Mouse (Mus musculus): Measurements from ENCODE around the gene Csnk2a1. TPM values are rescaled to one million over a fixed set of nuclear protein-coding genes. Genes with fewer than 3 reads are reported as not detected.

The Csnk2a1 gene
- 94.2 and 97.7 TPM in 2 replicates for polyA plus RNA-seq (2015; fragmentation: Nextera tagmentation; extraction: Ambion mirVana)

DNA sequence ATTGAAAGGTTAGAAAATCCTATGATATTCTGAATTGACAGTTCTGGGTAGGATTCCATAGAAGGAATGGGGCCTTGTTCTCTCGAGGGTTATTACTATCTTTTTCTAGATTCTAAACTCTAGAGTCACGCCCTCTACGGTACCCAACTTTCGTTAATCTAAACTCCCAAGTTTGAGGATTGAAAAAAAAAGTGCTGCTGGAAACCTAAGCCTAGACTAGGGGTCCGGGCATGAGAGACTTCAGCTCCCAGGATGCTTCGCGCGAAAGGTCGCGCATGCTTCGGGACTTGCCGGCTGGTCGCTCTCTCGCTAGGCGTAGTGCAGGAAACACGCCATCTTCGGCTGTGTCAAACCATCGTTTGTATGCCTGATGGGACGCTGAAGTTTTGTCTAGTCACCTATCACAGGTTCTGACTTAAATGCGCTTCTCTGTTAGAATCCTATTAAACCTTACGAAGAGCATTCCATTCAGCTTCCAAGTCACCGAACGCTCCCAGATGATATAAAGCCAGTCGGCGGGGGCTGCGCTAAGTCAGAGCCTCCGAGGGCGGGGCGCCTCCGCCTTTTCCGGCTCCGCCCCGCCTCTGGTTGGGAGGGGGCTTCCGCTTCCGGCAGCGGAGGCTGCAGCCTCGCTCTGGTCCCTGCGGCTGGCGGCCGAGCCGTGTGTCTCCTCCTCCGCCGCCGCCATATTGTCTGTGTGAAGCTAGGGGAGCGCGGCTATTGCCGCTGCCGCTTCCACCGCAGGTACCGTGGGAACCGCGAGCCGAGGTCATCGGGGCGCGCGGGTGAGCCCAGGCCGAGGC lies at the start of gene Csnk2a1:
Gene Csnk2a1, plus strand, starts transcription at position 592 of the 803 bp plus-strand sequence.
- H3K27ac ChIP-seq (replicated peaks), result peak within 1 kb of the TSS; percentile 98
- peaks cover 21% of the 10 kb centered on the region for H3K4me1 ChIP-seq (replicated peaks)
- H3K4me2 ChIP-seq, result peak within 1 kb of the TSS; percentile 68
- WGBS, result under 1% methylated on average over 58 of the region's 58 CpGs
- H3K36me3 ChIP-seq, result no peaks in the 10 kb centered on the region
- H3K9ac ChIP-seq, result peak within 1 kb of the TSS; percentile 96
- H3K4me3 ChIP-seq, result peak within 1 kb of the TSS; percentile 94
- no peaks in the 10 kb centered on the region for H3K27me3 ChIP-seq
- no peaks in the 10 kb centered on the region for H3K9me3 ChIP-seq
- peak; percentile 96 for ATAC-seq (ENCODE audit: low FRiP score, low read depth)

DNA sequence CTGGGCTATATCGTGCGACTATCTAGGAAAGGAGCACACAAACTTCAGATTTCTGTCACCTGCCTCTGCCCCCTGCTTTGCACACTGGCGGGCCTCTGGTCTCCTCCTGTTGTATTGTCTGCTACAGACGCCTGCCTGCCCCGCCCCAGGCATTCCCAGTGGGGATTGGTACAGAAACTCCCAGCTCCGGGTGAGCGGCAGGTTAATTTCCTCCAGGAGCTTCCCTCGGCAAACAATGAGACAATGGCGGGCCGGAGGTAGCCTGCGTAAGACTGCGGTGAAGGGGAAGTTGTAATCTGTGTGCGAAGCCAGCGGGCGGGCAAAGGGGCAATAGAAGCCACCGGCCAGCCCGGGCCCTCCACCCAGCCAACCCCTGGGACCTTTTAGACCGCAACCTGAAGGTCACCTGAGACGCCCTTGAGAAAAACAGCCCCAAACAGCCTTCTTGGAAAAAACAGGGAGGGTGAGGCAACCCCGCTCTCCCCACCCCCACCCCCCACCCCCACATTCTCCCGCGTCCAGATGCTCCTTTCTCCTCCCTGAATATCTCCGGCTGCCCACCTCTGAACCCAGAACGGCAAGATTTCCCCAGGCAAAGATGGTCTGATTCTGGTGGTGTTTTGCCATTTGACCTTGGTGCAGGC lies 49.4 kb upstream of the Csnk2a1 start:
- 9% methylated on average over 23 of the region's 24 CpGs for WGBS
- Histone ChIP-seq H3K4me2 (peak overlapping the region; percentile 31), H3K27ac (replicated peaks) (no peak overlapping the region), H3K27me3 (no peaks in the 10 kb centered on the region), H3K9ac (no peak overlapping the region), H3K4me1 (replicated peaks) (peaks cover 8% of the 10 kb centered on the region; the same call in 1 of the 2 replicates), H3K4me3 (no peak overlapping the region), H3K36me3 (no peaks in the 10 kb centered on the region), H3K9me3 (no peaks in the 10 kb centered on the region)
- ATAC-seq (ENCODE audit: low FRiP score, low read depth), result peak; percentile 24; the same call in 1 of the 2 replicates

DNA sequence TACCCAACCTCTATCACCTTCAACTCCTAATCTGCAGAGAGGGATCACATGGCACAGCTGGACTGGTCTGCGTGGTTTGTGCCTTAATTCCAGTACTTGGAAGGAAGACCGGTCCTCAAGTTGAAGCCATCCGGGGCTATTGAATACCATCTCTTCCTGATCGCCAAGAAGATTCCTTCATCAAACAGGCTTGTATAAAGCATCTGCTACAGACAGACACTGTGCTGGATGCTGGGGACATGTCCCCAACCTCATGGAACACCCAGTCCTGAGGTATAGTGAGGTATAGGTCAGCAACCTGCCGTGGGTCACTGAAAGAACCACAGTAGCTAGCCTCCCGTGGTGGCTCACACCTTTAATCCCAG lies 48.9 kb upstream of the Csnk2a1 start:
- Histone ChIP-seq H3K4me3 (no peak overlapping the region), H3K27me3 (no peaks in the 10 kb centered on the region), H3K27ac (replicated peaks) (no peak overlapping the region), H3K4me1 (replicated peaks) (peaks cover 8% of the 10 kb centered on the region; the same call in 1 of the 2 replicates), H3K4me2 (no peak overlapping the region), H3K9me3 (no peaks in the 10 kb centered on the region), H3K9ac (no peak overlapping the region), H3K36me3 (no peaks in the 10 kb centered on the region)
- WGBS, result 76% methylated on average over 6 of the region's 6 CpGs
- ATAC-seq (ENCODE audit: low FRiP score, low read depth), result no peak

DNA sequence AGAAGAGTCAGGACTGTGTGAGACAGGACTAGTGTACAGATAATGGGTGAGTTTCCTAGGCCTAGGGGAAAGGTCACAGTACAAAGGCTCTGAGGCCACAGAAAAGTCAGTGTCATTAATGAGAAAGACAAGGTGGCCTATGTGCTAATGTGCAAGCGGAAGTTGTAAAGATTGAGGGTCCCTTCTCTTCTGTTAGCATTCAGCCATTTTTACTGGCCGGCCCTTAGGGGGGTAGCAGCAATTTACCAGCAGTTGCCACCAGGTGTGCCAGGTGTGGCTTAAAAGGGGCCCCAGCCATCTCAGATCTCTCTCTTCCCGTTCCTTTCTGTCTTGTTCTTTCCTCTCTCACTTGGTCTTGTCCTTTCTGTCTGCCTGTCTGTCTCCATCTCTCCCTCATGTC lies 48.3 kb upstream of the Csnk2a1 start:
- no peak overlapping the region for H3K4me3 ChIP-seq
- no peaks in the 10 kb centered on the region for H3K9me3 ChIP-seq
- no peak overlapping the region for H3K9ac ChIP-seq
- WGBS, result 81% methylated on average over 3 of the region's 3 CpGs
- no peak overlapping the region for H3K4me2 ChIP-seq
- H3K4me1 ChIP-seq (replicated peaks), result peaks cover 8% of the 10 kb centered on the region; the same call in 1 of the 2 replicates
- no peak overlapping the region for H3K27ac ChIP-seq (replicated peaks)
- H3K36me3 ChIP-seq, result no peaks in the 10 kb centered on the region
- no peak for ATAC-seq (ENCODE audit: low FRiP score, low read depth)
- no peaks in the 10 kb centered on the region for H3K27me3 ChIP-seq

DNA sequence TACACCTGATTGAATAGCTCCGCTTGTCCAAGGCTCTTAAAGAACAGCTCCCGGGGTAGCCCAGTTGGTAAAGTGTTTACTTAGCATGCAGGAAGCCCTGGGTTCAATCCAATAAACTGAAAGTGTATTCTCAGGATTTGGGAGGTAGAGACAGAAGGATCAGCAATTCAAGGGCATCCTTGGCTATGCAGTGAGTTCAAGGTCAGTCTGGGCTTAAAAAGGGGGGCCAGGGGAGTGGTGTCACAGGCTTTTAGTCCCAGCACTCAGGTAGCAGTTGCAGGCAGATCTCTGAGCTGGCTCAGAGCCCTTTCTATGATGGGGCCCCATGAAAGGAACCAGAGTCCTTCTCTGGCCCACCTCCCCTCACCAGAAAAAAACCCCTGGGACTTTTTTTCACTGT lies 47.3 kb upstream of the Csnk2a1 start:
- H3K4me3 ChIP-seq, result no peak overlapping the region
- WGBS, result 87% methylated on average over 2 of the region's 2 CpGs
- H3K36me3 ChIP-seq, result no peaks in the 10 kb centered on the region
- H3K9ac ChIP-seq, result no peak overlapping the region
- no peak overlapping the region for H3K27ac ChIP-seq (replicated peaks)
- ATAC-seq (ENCODE audit: low FRiP score, low read depth), result no peak
- H3K9me3 ChIP-seq, result no peaks in the 10 kb centered on the region
- H3K4me1 ChIP-seq (replicated peaks), result peaks cover 8% of the 10 kb centered on the region; the same call in 1 of the 2 replicates
- H3K4me2 ChIP-seq, result no peak overlapping the region
- no peaks in the 10 kb centered on the region for H3K27me3 ChIP-seq

DNA sequence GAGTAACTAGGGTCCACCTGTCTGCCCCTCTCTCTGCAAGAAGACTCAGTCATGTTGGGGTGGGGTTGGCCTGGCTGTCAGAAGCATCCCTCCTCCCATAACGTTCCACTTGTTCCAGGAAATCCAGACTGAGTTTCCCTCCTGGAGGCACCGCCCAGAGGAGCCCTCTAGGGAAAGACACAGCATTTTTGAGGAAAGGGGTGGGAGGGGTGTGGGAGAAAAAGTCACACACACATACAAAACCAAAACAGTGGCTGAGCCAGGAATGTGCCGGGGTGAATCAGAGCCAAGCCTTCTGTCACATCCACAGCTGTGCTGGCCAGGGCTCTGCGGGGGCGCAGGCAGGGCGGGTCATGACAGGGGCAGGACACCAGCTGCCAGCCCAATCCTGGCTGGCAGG lies 46.3 kb upstream of the Csnk2a1 start:
- H3K4me2 ChIP-seq, result no peak overlapping the region
- ATAC-seq (ENCODE audit: low FRiP score, low read depth), result peak; percentile 56; the same call in 1 of the 2 replicates
- no peak overlapping the region for H3K9ac ChIP-seq
- 55% methylated on average over 6 of the region's 6 CpGs for WGBS
- H3K36me3 ChIP-seq, result no peaks in the 10 kb centered on the region
- H3K9me3 ChIP-seq, result no peaks in the 10 kb centered on the region
- no peak overlapping the region for H3K27ac ChIP-seq (replicated peaks)
- peaks cover 8% of the 10 kb centered on the region; the same call in 1 of the 2 replicates for H3K4me1 ChIP-seq (replicated peaks)
- H3K27me3 ChIP-seq, result no peaks in the 10 kb centered on the region
- no peak overlapping the region for H3K4me3 ChIP-seq

DNA sequence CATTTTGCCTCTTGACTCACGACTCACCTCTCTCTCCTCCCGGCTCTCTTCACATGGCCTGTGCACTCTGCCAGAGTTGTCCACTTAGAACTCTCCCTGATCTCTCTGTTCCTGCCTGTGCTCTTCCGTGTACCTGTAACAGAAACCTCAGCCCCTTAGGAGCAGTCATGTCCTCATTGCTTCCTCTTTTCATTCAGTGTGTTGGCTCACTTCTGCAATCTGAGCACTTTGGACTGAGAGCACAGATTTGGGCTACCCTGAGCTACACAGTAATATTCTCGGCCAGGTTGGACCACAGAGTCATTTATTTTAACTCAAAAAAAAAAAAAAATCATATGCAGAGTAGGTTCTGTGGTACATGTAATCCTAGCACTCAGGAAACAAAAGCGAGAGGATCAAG lies 39.5 kb upstream of the Csnk2a1 start:
- H3K27ac ChIP-seq (replicated peaks), result no peak overlapping the region
- ATAC-seq (ENCODE audit: low FRiP score, low read depth), result no peak
- no peaks in the 10 kb centered on the region for H3K36me3 ChIP-seq
- no peaks in the 10 kb centered on the region for H3K27me3 ChIP-seq
- H3K4me2 ChIP-seq, result no peak overlapping the region
- no peaks in the 10 kb centered on the region for H3K4me1 ChIP-seq (replicated peaks)
- WGBS, result 89% methylated on average over 5 of the region's 5 CpGs
- no peak overlapping the region for H3K4me3 ChIP-seq
- no peak overlapping the region for H3K9ac ChIP-seq
- H3K9me3 ChIP-seq, result no peaks in the 10 kb centered on the region

DNA sequence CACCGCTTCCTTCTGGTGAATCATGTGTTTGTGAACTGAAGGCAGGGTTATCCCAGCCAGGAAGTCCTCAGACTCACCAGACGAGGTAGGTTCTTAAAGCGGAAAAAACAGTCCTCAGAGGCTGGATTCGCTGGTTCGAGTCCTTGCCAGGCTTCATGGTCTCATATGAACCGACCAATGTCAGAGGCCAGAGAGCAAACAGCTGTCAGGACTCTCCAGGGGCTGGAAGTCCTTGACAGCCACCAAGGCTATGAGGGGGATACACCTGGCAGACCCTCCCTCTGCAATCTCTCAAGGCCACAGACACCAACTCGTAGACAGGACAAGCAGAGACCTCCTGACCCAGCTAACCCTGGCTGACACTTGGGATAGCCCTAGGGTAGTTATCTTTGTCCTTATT lies 37.4 kb upstream of the Csnk2a1 start:
- ATAC-seq (ENCODE audit: low FRiP score, low read depth), result no peak
- H3K4me2 ChIP-seq, result no peak overlapping the region
- no peaks in the 10 kb centered on the region for H3K36me3 ChIP-seq
- H3K9me3 ChIP-seq, result no peaks in the 10 kb centered on the region
- WGBS, result 76% methylated on average over 7 of the region's 7 CpGs
- no peak overlapping the region for H3K27ac ChIP-seq (replicated peaks)
- no peaks in the 10 kb centered on the region for H3K27me3 ChIP-seq
- H3K4me3 ChIP-seq, result no peak overlapping the region
- H3K9ac ChIP-seq, result no peak overlapping the region
- H3K4me1 ChIP-seq (replicated peaks), result no peaks in the 10 kb centered on the region

DNA sequence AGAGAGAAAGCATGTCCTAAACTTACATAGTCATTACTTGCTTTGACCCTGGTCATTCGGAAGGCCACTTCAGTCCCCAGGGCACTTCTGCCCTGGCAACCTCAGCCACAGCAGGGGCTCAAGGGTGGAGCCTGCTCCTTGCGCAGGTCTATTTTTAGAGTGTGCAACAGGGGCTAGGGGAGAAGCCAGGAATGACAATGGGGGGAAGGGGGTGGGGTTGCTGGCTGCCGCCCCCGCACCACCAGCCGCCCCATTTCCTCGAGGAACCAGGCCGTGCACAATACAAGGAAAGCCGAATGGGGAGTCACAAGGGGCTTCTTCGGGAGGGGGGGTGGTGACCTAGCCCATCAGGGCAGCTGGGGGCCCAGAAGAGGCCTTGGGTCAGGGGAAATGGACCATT lies 37.0 kb upstream of the Csnk2a1 start:
- ATAC-seq (ENCODE audit: low FRiP score, low read depth), result no peak

DNA sequence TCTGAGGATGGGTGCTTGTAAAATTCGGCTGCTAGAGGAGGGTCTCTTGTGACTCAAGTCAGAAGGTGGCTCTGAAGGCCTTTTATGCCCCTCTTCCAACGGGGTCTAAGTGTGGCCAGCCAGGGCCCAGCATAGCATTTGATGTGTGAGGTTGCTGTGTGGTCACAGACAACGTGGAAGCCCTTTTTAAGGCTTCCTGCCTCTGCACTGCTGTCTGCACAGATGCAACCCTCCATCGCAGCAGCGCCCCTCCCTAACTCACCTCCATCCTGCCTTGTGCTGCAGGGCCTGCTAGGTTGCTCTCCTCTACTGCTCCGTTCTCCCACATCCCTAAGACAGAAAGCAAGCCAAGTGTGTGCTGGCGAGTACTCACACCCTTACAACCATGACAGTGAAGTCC lies 36.5 kb upstream of the Csnk2a1 start:
- no peaks in the 10 kb centered on the region for H3K4me1 ChIP-seq (replicated peaks)
- ATAC-seq (ENCODE audit: low FRiP score, low read depth), result no peak
- H3K9ac ChIP-seq, result no peak overlapping the region
- WGBS, result 73% methylated on average over 7 of the region's 7 CpGs
- no peak overlapping the region for H3K4me2 ChIP-seq
- no peaks in the 10 kb centered on the region for H3K27me3 ChIP-seq
- H3K36me3 ChIP-seq, result no peaks in the 10 kb centered on the region
- no peak overlapping the region for H3K4me3 ChIP-seq
- H3K9me3 ChIP-seq, result no peaks in the 10 kb centered on the region
- no peak overlapping the region for H3K27ac ChIP-seq (replicated peaks)

More for the DNA sequence above, 37.0 kb upstream of the Csnk2a1 start:
- Histone ChIP-seq H3K36me3 (no peaks in the 10 kb centered on the region), H3K4me1 (replicated peaks) (no peaks in the 10 kb centered on the region), H3K9ac (no peak overlapping the region), H3K4me3 (no peak overlapping the region), H3K27ac (replicated peaks) (no peak overlapping the region), H3K4me2 (no peak overlapping the region), H3K27me3 (no peaks in the 10 kb centered on the region), H3K9me3 (no peaks in the 10 kb centered on the region)
- 47% methylated on average over 9 of the region's 9 CpGs for WGBS

DNA sequence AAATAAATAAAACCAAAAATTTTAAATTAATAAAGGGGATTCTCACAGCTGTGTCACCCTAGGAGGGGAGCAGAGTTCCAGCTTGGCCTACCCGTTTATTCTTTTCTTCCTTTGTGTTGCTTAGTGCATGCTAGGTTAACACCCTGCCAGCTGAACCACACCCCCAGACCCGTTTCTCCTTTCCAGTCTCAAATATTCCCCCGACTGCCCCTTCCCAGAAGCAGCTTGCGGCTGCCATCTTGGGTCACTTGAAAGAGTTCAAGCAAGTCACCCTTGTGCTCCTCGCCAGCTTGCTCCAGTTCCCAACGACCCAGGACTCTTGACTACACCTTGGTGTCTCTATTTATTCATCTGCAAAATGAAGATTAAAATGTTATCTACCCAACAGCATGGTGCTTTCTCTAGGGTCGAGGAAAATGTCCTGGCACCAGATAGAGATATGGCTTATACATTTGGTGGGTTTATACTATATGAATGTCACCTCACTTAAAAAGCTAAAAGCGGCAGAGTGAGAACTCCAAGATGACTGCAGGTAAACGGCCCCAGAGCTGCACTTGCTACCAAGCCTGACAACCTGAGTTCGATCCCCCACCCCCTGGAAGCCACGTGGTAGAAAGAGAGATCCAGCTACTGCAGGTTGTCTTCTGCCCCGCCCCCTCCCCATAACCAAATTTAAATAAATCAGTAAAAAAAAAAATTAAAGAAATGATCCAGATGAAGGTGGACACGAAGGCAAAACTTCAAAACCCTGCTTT lies 33.9 kb upstream of the Csnk2a1 start:
- Histone ChIP-seq H3K27ac (replicated peaks) (no peak overlapping the region), H3K4me2 (no peak overlapping the region), H3K9ac (no peak overlapping the region), H3K36me3 (no peaks in the 10 kb centered on the region), H3K9me3 (no peaks in the 10 kb centered on the region), H3K4me1 (replicated peaks) (peaks cover 4% of the 10 kb centered on the region; the same call in 1 of the 2 replicates), H3K27me3 (no peaks in the 10 kb centered on the region), H3K4me3 (no peak overlapping the region)
- no peak for ATAC-seq (ENCODE audit: low FRiP score, low read depth)
- WGBS, result 70% methylated on average over 13 of the region's 13 CpGs

DNA sequence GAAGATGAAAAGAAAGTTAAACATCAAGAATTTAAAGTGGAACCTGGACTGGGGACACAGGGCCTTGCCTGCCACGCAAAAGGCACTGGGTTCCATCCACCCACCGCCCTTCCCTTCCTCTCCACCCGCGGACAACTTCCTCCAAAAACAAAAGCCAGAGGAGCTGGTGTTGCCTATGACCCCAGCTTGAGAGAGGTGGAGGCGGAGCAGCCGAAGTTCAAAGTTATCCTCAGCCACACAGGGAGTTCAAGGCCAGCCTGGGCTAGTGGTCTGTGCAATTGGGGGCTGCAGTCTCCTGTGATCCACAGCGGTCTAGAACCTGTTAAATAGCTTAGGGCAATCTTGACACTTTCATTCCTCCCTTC lies 33.3 kb upstream of the Csnk2a1 start:
- Histone ChIP-seq H3K27me3 (no peaks in the 10 kb centered on the region), H3K4me2 (no peak overlapping the region), H3K4me1 (replicated peaks) (peaks cover 4% of the 10 kb centered on the region; the same call in 1 of the 2 replicates), H3K36me3 (no peaks in the 10 kb centered on the region), H3K9me3 (no peaks in the 10 kb centered on the region), H3K9ac (no peak overlapping the region), H3K4me3 (no peak overlapping the region), H3K27ac (replicated peaks) (no peak overlapping the region)
- WGBS, result 78% methylated on average over 7 of the region's 7 CpGs
- ATAC-seq (ENCODE audit: low FRiP score, low read depth), result no peak
